Mouse (Mus musculus) ES-Bruce4 (cell line): ENCODE data around the gene Fgr.

ENCODE experiments used
- CTCF ChIP-seq: IDR thresholded peaks from one replicate; pipeline ENCODE4 v1.8.1; 2011; ENCODE audit warnings: low read depth, low read length
- POLR2A ChIP-seq: IDR thresholded peaks from one replicate; pipeline ENCODE4 v1.8.1; 2011; ENCODE audit warnings: low read length; ENCODE audit not compliant: insufficient read depth

GRCm38 (mm10) chr4:133049071-133049920 is 75.4 kb downstream of the Fgr start:
- TF ChIP-seq POLR2A (no peak), CTCF (no peak)
